Mouse (Mus musculus) limb, embryonic 10.5 days (tissue): ENCODE data around the gene Ptgdr2. TPM values are rescaled to one million over a fixed set of nuclear protein-coding genes. Genes with fewer than 3 reads are reported as not detected.

Experiments
- DNase-seq: peaks from one replicate; pipeline ENCODE4 v3.0.0-alpha.2; 2017; ENCODE audit warnings: low spot score
- H3K27ac ChIP-seq: fragments of 300-500 bp; sonication (generic); 2 replicates; pipeline ENCODE4 v1.5.1; 2016; ENCODE audit warnings: mild to moderate bottlenecking
- H3K27me3 ChIP-seq: fragments of 300-500 bp; sonication (generic); 2 replicates; pipeline ENCODE4 v1.6.1; 2016; ENCODE audit warnings: low read depth, mild to moderate bottlenecking; ENCODE audit not compliant: poor library complexity, severe bottlenecking
- H3K36me3 ChIP-seq: fragments of 300-500 bp; sonication (generic); 2 replicates; pipeline ENCODE4 v1.6.1; 2016; ENCODE audit warnings: mild to moderate bottlenecking, moderate library complexity
- H3K4me1 ChIP-seq: fragments of 300-500 bp; sonication (generic); 2 replicates; pipeline ENCODE4 v1.6.1; 2016
- H3K4me3 ChIP-seq: fragments of 300-500 bp; sonication (generic); 2 replicates; pipeline ENCODE4 v1.5.1; 2016; ENCODE audit warnings: mild to moderate bottlenecking, moderate library complexity
- H3K9me3 ChIP-seq: fragments of 300-500 bp; sonication (generic); replicated peaks from 2 replicates; pipeline ENCODE4 v1.6.1; 2016; ENCODE audit warnings: mild to moderate bottlenecking
- WGBS: fragments of 180-500 bp; shearing (Covaris S2); methylation state at CpG from one replicate; pipeline ENCODE4 v1.1.7; 2016; 5-methylcytosine and 5-hydroxymethylcytosine counted together
- polyA plus RNA-seq: library from polyadenylated mRNA; unstranded; fragments of >200 nt; fragmentation: Nextera tagmentation; extraction: Ambion mirVana; gene quantifications from 2 replicates; pipeline ENCODE4 v1.2.1, GENCODE M21; 2016

The Ptgdr2 gene
- 0.08 TPM in 2 replicates for polyA plus RNA-seq

DNA sequence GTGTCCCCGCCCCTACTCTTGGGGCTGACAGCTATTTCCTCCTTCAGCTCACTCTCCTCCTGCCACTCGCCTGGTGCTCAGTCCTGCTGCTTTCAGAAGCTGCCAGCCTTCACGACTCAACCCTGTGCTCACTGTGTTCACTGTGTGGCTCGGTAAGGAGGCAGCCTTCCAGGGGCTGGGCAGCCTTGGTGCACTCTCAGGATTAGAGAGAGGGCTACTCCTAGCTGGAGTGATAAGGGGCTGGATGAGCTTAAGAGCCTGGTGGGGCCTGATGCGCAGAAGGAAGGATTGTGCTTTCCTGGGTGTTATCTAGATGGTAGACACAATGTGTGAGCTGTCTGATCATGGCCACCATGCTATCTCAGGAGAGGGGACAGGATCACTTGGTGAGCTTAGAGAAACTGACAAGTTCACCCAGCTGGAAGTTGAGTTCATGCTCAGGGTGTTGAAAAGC lies at the start of gene Ptgdr2:
Gene Ptgdr2, plus strand, starts transcription at position 51 of the 454 bp plus-strand sequence.
- Histone ChIP-seq H3K4me1 (peaks cover 14% of the 10 kb centered on the region), H3K36me3 (peaks cover 6% of the 10 kb centered on the region), H3K4me3 (no peak within 1 kb of the TSS), H3K9me3 (no peaks in the 10 kb centered on the region), H3K27me3 (no peaks in the 10 kb centered on the region), H3K27ac (no peak within 1 kb of the TSS)
- DNase-seq: no peak
- WGBS: 41% methylated on average over 5 of the region's 5 CpGs

GRCm38 (mm10) chr19:10892201-10892600 lies 44.8 kb upstream of the Ptgdr2 start:
- Histone ChIP-seq H3K36me3 (peaks cover 5% of the 10 kb centered on the region), H3K27ac (no peak overlapping the region), H3K4me1 (peaks cover 18% of the 10 kb centered on the region), H3K4me3 (no peak overlapping the region), H3K27me3 (no peaks in the 10 kb centered on the region), H3K9me3 (no peaks in the 10 kb centered on the region)
- DNase-seq: no peak
- WGBS: 91% methylated on average over 3 of the region's 3 CpGs

- H3K36me3 ChIP-seq: peaks cover 33% of the 10 kb centered on the region
- DNase-seq: peak; percentile 97
- H3K27me3 ChIP-seq: no peaks in the 10 kb centered on the region
- H3K4me3 ChIP-seq: peak within 1 kb of the TSS; percentile 86
- H3K27ac ChIP-seq: peak within 1 kb of the TSS; percentile 92
- no peaks in the 10 kb centered on the region for H3K9me3 ChIP-seq
- 0% methylated on average over 43 of the region's 43 CpGs for WGBS
- H3K4me1 ChIP-seq: peaks cover 19% of the 10 kb centered on the region
These were observed 41.9 kb upstream of the Ptgdr2 start, which contains the start of gene Prpf19 for GRCm38 (mm10) chr19:10895016-10895528. TSS of gene Prpf19 (plus strand) at chr19:10895231.

- WGBS: 2% methylated on average over 16 of the region's 16 CpGs
- no peak for DNase-seq
- Histone ChIP-seq H3K27ac (peak overlapping the region; percentile 92), H3K9me3 (no peaks in the 10 kb centered on the region), H3K4me1 (peaks cover 19% of the 10 kb centered on the region), H3K36me3 (peaks cover 40% of the 10 kb centered on the region), H3K27me3 (no peaks in the 10 kb centered on the region), H3K4me3 (peak overlapping the region; percentile 86)
These were observed 41.3 kb upstream of the Ptgdr2 start for GRCm38 (mm10) chr19:10895708-10896107.

DNA sequence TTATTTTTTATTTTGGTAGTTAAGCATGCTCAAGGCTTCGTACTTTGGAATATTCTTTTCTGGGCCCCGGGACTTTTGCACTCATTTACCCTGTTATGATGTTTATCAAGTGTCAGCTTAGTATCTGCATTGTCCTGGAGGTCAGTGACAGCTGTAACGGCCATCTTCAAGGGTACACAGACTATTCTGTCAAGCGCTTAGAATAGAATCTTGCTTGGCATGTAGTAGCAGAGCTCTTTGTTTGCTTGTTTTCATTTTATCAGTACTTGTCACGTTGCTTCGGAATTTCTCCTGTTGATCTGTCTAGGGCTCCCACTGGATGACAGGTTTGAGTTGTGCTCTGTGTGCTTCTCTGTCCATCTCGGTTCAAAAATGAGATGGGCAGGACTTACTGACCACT lies 40.1 kb upstream of the Ptgdr2 start:
- WGBS: 91% methylated on average over 7 of the region's 7 CpGs
- peaks cover 51% of the 10 kb centered on the region for H3K36me3 ChIP-seq
- H3K4me1 ChIP-seq: peaks cover 19% of the 10 kb centered on the region
- H3K27me3 ChIP-seq: no peaks in the 10 kb centered on the region
- no peak overlapping the region for H3K27ac ChIP-seq
- peak overlapping the region; percentile 86; the same call in 1 of the 2 replicates for H3K4me3 ChIP-seq
- no peaks in the 10 kb centered on the region for H3K9me3 ChIP-seq
- no peak for DNase-seq

- no peak overlapping the region for H3K27ac ChIP-seq
- no peaks in the 10 kb centered on the region for H3K27me3 ChIP-seq
- DNase-seq: no peak
- H3K4me1 ChIP-seq: peaks cover 19% of the 10 kb centered on the region
- WGBS: 93% methylated on average over 8 of the region's 8 CpGs
- H3K36me3 ChIP-seq: peaks cover 58% of the 10 kb centered on the region
- H3K9me3 ChIP-seq: no peaks in the 10 kb centered on the region
- H3K4me3 ChIP-seq: no peak overlapping the region
These were observed 39.5 kb upstream of the Ptgdr2 start for GRCm38 (mm10) chr19:10897491-10897890.

DNA sequence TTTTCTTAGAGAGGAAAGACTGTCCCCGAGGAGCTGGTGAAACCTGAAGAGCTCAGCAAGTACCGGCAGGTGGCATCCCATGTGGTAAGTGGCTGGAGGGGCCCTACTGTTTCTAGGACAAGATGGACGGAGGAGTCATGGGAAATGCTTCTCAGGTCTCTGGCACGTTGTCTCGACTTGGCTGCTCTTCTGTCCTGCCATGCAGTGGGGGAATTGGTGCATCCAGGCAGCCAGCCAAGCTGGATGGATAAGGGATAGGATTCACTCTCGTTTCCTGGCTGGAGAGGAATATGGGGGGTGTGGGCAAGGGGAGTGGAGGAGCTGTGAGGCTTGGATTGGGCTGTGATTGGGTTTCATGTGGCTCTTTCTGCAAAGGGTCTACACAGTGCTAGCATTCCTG lies 36.6 kb upstream of the Ptgdr2 start:
- DNase-seq: no peak
- Histone ChIP-seq H3K36me3 (peaks cover 86% of the 10 kb centered on the region), H3K4me1 (peaks cover 20% of the 10 kb centered on the region), H3K4me3 (no peak overlapping the region), H3K27ac (no peak overlapping the region), H3K27me3 (no peaks in the 10 kb centered on the region), H3K9me3 (no peaks in the 10 kb centered on the region)
- 86% methylated on average over 6 of the region's 6 CpGs for WGBS

DNA sequence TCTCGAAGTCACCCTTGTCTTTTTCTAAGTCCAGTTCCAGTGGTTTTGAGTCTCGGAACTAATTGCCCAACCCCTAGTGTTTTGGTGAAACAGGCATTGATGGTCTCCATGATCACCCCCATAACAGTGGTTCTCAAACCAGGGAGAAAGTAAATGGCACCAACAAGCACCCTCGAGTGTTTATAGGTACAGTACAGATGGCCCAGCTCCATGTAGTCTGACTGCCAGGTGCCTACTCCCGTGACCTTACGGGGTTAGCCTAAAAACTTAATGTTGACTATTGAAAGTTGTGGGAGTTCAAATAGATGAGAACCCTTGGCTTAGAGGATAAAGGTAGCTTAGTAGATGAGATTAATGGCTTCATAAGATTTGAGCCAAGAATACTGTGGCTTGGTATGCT lies 35.9 kb upstream of the Ptgdr2 start:
- H3K27ac ChIP-seq: no peak overlapping the region
- H3K9me3 ChIP-seq: no peaks in the 10 kb centered on the region
- no peaks in the 10 kb centered on the region for H3K27me3 ChIP-seq
- no peak for DNase-seq
- H3K4me1 ChIP-seq: peaks cover 18% of the 10 kb centered on the region
- H3K36me3 ChIP-seq: peaks cover 93% of the 10 kb centered on the region
- H3K4me3 ChIP-seq: no peak overlapping the region
- 93% methylated on average over 5 of the region's 5 CpGs for WGBS

DNA sequence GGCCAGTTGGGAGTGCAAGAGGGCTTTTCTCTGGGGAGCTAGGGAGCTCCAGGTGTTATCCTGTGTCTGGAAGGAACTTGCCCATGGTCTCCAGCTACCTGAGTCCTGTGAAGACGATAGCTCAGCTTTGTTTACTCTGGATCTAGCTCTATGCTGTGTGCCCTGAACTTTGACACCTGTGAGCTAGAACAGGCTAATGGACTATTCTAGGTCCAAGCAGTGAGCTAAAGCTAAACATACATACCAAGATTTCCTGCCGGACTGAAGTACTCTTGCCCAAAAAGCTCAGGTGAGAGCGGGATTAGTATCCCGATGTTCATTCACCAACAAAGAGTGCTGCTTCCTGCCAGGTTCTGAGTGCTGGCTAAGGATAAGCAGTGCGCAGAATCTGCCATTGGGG lies 32.4 kb upstream of the Ptgdr2 start:
- no peaks in the 10 kb centered on the region for H3K9me3 ChIP-seq
- WGBS: 96% methylated on average over 5 of the region's 5 CpGs
- no peak overlapping the region for H3K27ac ChIP-seq
- DNase-seq: no peak
- no peak overlapping the region for H3K4me3 ChIP-seq
- H3K27me3 ChIP-seq: no peaks in the 10 kb centered on the region
- H3K4me1 ChIP-seq: 0 out of 2 replicates have a peak, but pooled peaks cover 5% of the 10 kb centered on the region
- peaks cover 99% of the 10 kb centered on the region for H3K36me3 ChIP-seq

GRCm38 (mm10) chr19:10904927-10905727 lies 31.8 kb upstream of the Ptgdr2 start:
- Histone ChIP-seq H3K4me3 (no peak overlapping the region), H3K36me3 (peaks cover 93% of the 10 kb centered on the region), H3K4me1 (0 out of 2 replicates have a peak, but pooled peaks cover 5% of the 10 kb centered on the region), H3K9me3 (no peaks in the 10 kb centered on the region), H3K27me3 (no peaks in the 10 kb centered on the region), H3K27ac (no peak overlapping the region)
- no peak for DNase-seq
- WGBS: 67% methylated on average over 7 of the region's 7 CpGs

DNA sequence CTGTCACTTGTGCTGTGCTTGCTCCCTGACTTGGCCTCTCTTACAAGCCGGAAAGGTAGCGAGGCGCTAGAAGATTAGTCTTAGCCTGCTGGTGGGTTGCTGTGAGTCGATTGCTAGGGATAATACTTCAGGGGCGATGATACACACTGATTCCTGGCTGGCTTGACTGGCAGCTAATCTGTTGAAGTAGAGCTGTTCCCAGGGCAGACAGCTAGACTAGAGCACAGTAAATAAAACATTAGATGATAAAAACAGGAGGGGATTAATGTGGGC lies 31.3 kb upstream of the Ptgdr2 start:
- no peak overlapping the region for H3K4me3 ChIP-seq
- WGBS: 91% methylated on average over 5 of the region's 5 CpGs
- H3K27ac ChIP-seq: no peak overlapping the region
- peaks cover 88% of the 10 kb centered on the region for H3K36me3 ChIP-seq
- DNase-seq: no peak
- no peaks in the 10 kb centered on the region for H3K9me3 ChIP-seq
- 0 out of 2 replicates have a peak, but pooled peaks cover 5% of the 10 kb centered on the region for H3K4me1 ChIP-seq
- H3K27me3 ChIP-seq: no peaks in the 10 kb centered on the region

- Histone ChIP-seq H3K27me3 (no peaks in the 10 kb centered on the region), H3K9me3 (no peaks in the 10 kb centered on the region), H3K27ac (no peak overlapping the region), H3K4me3 (no peak overlapping the region), H3K4me1 (0 out of 2 replicates have a peak, but pooled peaks cover 5% of the 10 kb centered on the region), H3K36me3 (peaks cover 66% of the 10 kb centered on the region)
- peak; percentile 50 for DNase-seq
- WGBS: 57% methylated on average over 3 of the region's 3 CpGs
These were observed 29.1 kb upstream of the Ptgdr2 start for GRCm38 (mm10) chr19:10907891-10908290.

- Histone ChIP-seq H3K36me3 (peaks cover 52% of the 10 kb centered on the region), H3K4me1 (0 out of 2 replicates have a peak, but pooled peaks cover 5% of the 10 kb centered on the region), H3K27me3 (no peaks in the 10 kb centered on the region), H3K27ac (no peak overlapping the region), H3K4me3 (no peak overlapping the region), H3K9me3 (no peaks in the 10 kb centered on the region)
- DNase-seq: no peak
- 91% methylated on average over 6 of the region's 6 CpGs for WGBS
These were observed 27.8 kb upstream of the Ptgdr2 start for GRCm38 (mm10) chr19:10909087-10909721.
